Mouse (Mus musculus): Measurements from ENCODE around the gene Dpt.
"Not testable (repeated sequence)": the region's sequence is repeated elsewhere in the genome, so short reads cannot be mapped to it uniquely, and the experiment has no call there.

Gene Dpt

DNA sequence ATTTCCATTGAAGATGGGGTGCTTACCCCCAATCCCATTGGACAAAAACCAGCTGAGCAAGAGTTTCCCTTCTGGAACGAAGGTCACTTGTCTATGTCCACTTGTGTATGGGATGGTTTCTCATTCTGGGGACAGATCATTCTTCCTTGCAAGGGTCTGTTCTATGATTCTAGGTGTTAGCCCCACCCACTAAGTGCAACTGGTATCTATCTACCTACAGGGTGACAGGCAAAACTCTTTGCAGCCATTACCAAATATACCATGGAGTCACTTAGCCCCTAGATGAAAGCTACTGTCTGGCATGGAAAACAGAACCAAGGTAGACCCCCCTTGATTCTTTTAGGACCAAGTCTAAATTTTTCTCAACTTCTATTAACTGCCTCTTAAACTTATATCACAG is 24.9 kb downstream of the Dpt start:
- no peak for DNase-seq (ENCODE audit: low spot score)

DNA sequence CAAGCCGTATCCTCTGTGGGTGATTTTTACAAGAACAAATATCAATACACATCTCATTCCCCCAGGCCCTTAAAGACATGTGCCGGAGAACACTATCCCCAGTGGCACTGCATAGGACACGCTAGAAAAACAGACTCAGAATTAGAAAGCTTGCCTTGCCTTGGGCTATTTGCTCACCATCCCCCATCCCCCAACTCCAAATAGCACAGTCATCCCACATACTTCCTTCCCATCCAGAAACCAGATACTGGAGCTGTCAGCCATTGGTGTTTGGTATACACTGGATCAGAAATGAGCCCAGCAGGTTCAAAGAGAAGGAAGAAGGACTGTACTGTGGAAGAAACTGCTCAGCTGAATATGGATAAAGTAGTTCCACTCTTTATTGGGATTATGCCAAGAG is 25.4 kb downstream of the Dpt start:
- DNase-seq (ENCODE audit: low spot score) = peak; percentile 2

DNA sequence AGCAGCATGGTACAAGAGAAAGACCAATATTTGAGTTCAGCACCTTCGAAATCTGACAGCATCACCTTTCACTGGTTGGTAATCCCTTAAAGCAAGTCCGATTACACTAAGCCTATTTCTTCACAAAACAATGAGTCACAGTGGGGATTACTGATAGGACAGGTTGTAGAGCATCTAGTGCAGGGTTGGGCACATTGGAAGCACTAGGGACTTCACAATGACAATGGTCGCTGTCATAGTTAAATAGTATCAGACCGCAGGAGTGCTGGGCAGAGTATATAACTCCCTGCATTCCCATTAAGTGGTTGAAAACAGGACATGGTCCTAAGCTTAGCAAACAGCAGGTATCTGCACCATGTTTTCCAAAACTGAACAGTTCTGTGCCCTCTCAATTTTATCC is 25.8 kb downstream of the Dpt start:
- no peak for DNase-seq (ENCODE audit: low spot score)

DNA sequence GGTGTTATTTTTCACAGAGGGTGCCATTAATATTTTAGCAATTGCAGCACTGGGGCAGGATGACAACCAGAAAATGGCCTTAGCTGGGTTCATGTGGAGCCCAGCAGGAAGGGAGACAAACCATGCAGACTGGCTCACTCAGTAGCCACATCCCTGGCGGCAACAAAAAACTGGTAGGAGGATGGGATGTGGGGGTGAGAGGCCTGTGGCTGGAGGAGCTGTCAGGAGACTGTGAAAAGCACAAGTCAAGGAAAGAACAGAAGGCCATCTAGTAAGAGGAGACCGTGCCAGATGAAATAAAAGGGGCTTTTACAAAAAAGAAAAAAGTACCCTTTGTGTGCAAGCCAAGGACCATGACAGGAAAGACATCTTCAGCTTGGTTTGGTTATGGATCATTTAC is 28.5 kb downstream of the Dpt start:
- DNase-seq (ENCODE audit: low spot score) = peak; percentile 1

DNA sequence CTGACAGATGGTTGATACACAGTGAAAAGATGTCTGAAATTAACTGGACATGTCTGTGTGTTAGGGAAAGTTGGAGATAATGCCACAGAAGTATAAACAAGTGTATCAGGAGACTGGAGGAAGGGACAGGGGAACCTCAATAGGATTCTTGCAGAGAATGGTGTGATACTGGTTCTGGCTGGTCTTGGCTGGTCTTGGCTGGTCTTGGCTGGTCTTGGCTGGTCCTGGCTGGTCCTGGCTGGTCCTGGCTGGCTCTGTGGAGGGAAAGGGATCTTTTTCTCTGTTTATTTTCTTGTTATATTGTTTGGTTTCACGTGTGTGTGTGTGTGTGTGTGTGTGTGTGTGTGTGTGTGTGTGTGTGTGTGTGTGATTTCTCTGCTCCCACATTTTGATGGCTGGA is 33.4 kb downstream of the Dpt start:
- DNase-seq (ENCODE audit: low spot score) = no peak

DNA sequence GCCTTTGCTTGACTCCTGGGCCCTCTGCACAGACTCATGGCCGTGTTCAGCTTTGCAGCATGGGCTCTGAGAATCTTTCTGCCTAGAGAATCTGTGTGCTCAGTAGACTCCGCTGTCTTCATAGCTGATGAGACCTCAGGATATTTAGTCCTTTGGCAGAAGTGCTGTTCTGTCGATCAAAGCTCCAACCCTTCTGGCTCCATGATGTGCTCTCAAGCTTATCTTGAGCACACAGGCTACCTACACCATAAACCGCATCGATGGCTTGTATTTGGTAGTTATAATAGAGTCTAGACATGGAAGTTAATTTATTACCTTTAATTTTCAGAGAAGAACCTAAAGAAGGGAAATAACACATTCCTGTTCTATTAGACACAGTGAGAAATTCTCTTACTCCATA is 36.0 kb downstream of the Dpt start:
- DNase-seq (ENCODE audit: low spot score) = no peak

DNA sequence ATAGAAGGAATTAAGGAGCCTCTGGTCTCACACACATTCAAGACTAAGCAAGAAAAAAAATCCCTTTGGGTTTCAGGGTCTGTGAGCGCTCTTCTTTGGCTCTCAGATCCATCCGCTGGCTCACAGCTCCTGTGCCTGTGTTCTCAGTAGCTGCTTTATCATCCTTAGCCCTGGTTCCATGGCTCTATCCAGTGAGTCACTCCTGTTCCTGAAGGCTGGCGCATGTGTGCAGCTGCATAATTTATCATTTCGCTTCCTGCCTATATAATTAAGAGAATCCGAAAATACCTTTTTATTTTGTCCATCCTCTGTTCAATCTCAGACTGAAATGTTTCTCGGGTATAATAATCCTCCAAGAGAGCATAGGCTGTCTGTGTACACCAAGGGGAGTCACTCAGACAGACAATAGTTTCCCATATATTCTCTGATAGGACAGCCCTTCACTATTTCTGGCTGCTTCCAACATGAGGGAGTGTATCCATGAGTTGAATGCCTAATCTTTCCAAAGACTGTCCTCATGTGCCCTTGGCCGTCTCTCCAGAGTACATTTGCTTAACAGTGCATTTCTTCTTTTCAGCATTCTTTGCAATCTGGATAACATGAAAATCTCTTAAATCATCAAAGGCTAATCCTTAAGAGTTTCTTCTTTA is 52.3 kb downstream of the Dpt start:
- DNase-seq (ENCODE audit: low spot score) = no peak

DNA sequence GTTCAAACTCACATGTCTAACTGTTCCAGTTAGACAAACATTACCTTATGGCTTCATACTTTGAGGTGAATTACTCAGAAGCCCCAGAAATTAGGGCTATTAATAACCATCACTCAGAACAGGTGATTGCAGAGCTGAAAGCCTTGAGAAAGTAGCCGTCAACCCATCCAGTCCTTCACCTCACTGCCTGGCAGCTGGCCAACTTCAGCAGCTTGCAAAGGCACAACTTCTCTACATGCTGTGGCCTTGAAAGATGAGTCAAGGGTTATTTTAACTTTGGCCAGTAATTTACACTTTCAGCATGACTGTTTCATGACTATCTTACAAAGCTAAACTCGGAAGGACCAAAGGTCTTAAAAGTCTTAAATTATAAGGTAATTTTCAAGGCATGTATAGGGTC is 59.3 kb downstream of the Dpt start:
- DNase-seq (ENCODE audit: low spot score) = not testable (repeated sequence)

DNA sequence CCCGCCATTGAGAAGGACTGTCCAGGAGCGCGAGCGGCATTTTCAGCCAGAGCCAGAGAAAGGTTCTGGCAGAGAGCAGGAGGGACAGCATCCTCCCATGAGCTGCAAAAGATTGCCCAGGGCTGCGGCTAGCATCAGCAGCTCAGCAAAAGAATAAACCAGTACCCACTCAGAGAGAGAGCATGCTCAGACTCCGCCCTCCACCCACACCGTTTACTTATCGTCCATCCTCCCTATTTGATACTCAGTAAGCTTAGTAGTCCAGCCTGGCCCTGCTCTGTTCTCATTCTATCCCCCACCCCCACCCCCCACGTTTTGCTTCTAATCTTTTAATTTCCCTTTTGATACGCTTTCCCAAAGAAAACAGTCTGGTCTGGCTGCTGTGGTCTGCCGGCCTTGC is 63.5 kb downstream of the Dpt start:
- DNase-seq (ENCODE audit: low spot score) = no peak

DNA sequence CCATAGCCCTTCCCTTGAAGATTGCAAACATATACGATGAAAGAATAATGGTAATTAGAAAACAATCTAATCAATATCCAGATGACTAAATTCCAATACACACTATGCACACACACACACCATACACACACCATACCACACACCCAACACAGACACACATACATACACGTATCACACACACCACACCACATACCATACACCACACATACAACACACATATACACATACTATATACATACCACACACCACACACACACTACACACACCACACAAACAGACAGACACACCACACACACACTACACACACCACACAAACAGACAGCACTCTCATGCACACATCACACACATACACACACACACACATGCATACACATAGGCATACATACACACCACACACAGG is 64.3 kb downstream of the Dpt start:
- DNase-seq (ENCODE audit: low spot score) = no peak

DNA sequence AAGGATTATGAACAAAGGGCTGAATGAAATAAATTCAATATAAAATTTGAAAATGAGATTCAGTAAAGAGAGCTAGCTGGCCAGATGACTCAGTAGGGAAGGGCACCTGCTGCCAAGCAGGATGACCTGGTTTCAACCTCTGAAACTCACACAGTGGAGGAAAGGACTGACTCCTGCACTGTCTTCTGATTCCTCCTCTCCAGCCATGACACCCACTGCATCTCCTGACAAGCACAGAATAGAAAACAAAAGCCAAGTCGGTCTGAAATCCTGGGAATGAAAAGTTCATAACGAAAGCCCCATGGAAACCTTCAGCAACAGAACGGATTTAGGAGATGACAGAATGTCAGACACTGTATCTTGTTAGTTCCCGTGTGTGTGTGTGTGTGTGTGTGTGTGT is 65.1 kb downstream of the Dpt start:
- no peak for DNase-seq (ENCODE audit: low spot score)

DNA sequence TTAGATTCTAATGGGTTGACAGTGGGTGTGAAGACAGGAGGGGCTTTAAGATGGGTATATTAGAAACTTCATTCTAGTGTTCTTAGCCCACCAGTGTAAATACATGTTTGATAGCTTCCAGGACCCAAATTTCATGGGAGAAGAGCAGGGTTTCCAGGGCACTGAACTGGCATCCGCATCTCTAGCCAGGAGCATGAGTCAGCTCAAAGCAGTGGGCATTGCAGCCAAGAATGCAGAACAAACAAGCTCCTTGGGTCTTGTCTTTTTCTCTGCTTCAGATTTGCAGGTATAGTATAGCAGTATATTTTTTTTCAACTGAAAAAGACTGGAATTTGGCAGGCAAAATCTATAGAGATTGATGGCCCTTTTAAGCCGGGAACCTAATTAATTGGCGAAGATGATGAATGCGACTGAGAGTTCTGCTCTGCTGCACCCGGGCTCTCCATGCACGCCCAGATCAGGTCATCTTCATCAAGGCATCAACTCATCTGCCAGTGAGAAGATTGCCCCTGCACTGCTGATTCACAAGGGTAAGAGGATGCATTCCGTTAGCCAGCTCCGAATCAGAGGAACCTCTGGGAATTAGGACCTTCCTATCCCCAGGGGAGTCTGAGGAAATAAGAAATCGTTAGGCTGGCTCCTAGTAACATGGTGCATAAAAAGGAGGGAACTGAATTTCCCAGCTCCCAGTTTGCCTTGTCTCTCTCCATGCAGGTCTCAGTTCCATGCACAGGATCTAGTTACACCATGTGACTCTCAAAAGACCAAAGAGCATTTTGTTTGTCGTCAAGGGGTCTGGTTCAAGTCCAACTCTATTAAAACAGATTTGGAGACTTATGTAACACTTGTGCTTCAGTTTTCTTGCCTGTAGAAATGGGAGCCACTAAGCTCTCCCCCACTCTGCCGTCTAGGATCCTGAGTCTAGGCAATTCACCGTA is 66.8 kb downstream of the Dpt start:
- DNase-seq (ENCODE audit: low spot score) = no peak

DNA sequence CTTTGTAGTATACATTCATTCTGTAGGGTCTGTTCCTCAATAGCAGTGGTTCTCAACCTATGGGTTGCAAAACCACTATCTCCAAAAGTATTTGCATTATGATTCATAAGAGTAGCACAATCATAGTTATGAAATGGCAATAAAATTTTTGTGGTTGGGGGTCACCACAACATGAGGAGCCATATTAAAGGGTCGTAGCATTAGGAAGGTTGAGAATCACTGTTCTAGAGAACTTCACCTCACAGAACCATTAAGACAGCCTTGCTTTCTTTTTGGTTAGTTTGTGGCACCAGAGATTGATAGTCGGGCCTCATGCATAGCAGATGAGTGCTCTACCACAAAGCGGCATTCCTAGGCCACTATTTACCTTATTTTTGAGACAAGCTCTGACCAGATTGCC is 68.2 kb downstream of the Dpt start:
- DNase-seq (ENCODE audit: low spot score) = no peak

DNA sequence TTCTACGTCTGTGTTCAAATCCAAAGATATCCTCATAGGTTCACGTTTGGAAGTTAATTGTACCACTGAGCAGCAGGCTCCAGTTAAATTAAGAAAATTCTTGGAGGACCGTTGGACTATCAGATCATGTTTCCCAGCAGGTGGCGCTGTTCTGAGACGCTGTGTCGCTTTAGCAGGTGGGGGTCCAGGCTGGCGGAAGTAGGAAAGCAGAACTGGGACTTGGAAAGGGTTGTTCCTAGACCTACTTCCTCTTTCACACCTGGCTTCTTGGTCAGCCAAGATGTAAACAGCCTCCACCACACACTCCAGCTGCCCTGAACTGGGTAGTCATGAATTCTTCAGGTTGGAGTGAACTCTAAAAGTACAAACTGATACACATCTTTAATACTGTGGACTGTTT is 74.2 kb downstream of the Dpt start:
- peak; percentile 45 for DNase-seq (ENCODE audit: low spot score)

Data from embryo, embryonic 10.5 days (tissue).